Mouse (Mus musculus): Measurements from ENCODE around the gene Fibcd1. TPM values are rescaled to one million over a fixed set of nuclear protein-coding genes. Genes with fewer than 3 reads are reported as not detected.

Gene Fibcd1
- polyA plus RNA-seq, 1 experiment from 2014 or later, result 0.55 TPM

- Histone ChIP-seq H3K4me1 (peaks cover 37% of the 10 kb centered on the region), H3K36me3 (no peaks in the 10 kb centered on the region), H3K4me3 (no peak overlapping the region), H3K4me2 (no peak overlapping the region), H3K9ac (no peak overlapping the region), H3K27ac (no peak overlapping the region), H3K27me3 (peaks cover 14% of the 10 kb centered on the region; the same call in 1 of the 2 replicates), H3K9me3 (no peaks in the 10 kb centered on the region)
- no peak for ATAC-seq (ENCODE audit: insufficient number of reproducible peaks, insufficient read depth, low FRiP score, low TSS enrichment, low read depth)
- whole genome bisulfite sequencing, result 64% methylated on average over 6 of the region's 6 CpGs
Observed at GRCm38 (mm10) chr2:31857180-31857579, 11.4 kb upstream of the Fibcd1 start.

GRCm38 (mm10) chr2:31855991-31856390 lies 10.2 kb upstream of the Fibcd1 start:
- ATAC-seq (ENCODE audit: insufficient number of reproducible peaks, insufficient read depth, low FRiP score, low TSS enrichment, low read depth), result no peak
- H3K9me3 ChIP-seq, result no peaks in the 10 kb centered on the region
- no peak overlapping the region for H3K4me2 ChIP-seq
- peaks cover 37% of the 10 kb centered on the region for H3K4me1 ChIP-seq
- H3K27me3 ChIP-seq, result peaks cover 14% of the 10 kb centered on the region; the same call in 1 of the 2 replicates
- no peak overlapping the region for H3K27ac ChIP-seq
- no peak overlapping the region for H3K9ac ChIP-seq
- no peak overlapping the region for H3K4me3 ChIP-seq
- 63% methylated on average over 8 of the region's 8 CpGs for WGBS
- no peaks in the 10 kb centered on the region for H3K36me3 ChIP-seq

- Histone ChIP-seq H3K9ac (no peak overlapping the region), H3K9me3 (no peaks in the 10 kb centered on the region), H3K4me3 (no peak overlapping the region), H3K27ac (no peak overlapping the region), H3K4me1 (peaks cover 23% of the 10 kb centered on the region), H3K36me3 (no peaks in the 10 kb centered on the region), H3K27me3 (peaks cover 30% of the 10 kb centered on the region), H3K4me2 (no peak overlapping the region)
- ATAC-seq (ENCODE audit: insufficient number of reproducible peaks, insufficient read depth, low FRiP score, low TSS enrichment, low read depth), result no peak
- 25% methylated on average over 12 of the region's 12 CpGs for WGBS
Observed at GRCm38 (mm10) chr2:31850141-31850540, 4.3 kb upstream of the Fibcd1 start.

GRCm38 (mm10) chr2:31847908-31848307 lies 2.1 kb upstream of the Fibcd1 start:
- Histone ChIP-seq H3K4me2 (no peak overlapping the region), H3K27me3 (peaks cover 53% of the 10 kb centered on the region), H3K9me3 (no peaks in the 10 kb centered on the region), H3K4me1 (peaks cover 25% of the 10 kb centered on the region), H3K9ac (no peak overlapping the region), H3K4me3 (no peak overlapping the region), H3K36me3 (no peaks in the 10 kb centered on the region), H3K27ac (no peak overlapping the region)
- WGBS, result 24% methylated on average over 6 of the region's 6 CpGs
- ATAC-seq (ENCODE audit: insufficient number of reproducible peaks, insufficient read depth, low FRiP score, low TSS enrichment, low read depth), result no peak

- peak overlapping the region; percentile 72 for H3K9ac ChIP-seq
- peak overlapping the region; percentile 98 for H3K4me2 ChIP-seq
- ATAC-seq (ENCODE audit: insufficient number of reproducible peaks, insufficient read depth, low FRiP score, low TSS enrichment, low read depth), result no peak
- WGBS, result 2% methylated on average over 35 of the region's 35 CpGs
- H3K4me3 ChIP-seq, result peak overlapping the region; percentile 59
- H3K4me1 ChIP-seq, result peaks cover 25% of the 10 kb centered on the region
- no peaks in the 10 kb centered on the region for H3K36me3 ChIP-seq
- H3K27ac ChIP-seq, result no peak overlapping the region
- H3K9me3 ChIP-seq, result no peaks in the 10 kb centered on the region
- peaks cover 59% of the 10 kb centered on the region for H3K27me3 ChIP-seq
Observed at GRCm38 (mm10) chr2:31846692-31847660, 1.2 kb upstream of the Fibcd1 start.

GRCm38 (mm10) chr2:31845512-31845895 lies 301 bp downstream of the Fibcd1 start:
- Histone ChIP-seq H3K9ac (peak overlapping the region; percentile 72), H3K9me3 (no peaks in the 10 kb centered on the region), H3K4me1 (peaks cover 25% of the 10 kb centered on the region), H3K36me3 (no peaks in the 10 kb centered on the region), H3K27me3 (peaks cover 70% of the 10 kb centered on the region), H3K4me2 (peak overlapping the region; percentile 98), H3K27ac (no peak overlapping the region), H3K4me3 (peak overlapping the region; percentile 59)
- 2% methylated on average over 25 of the region's 26 CpGs for WGBS
- ATAC-seq (ENCODE audit: insufficient number of reproducible peaks, insufficient read depth, low FRiP score, low TSS enrichment, low read depth), result no peak

GRCm38 (mm10) chr2:31844729-31845136 lies 1.1 kb downstream of the Fibcd1 start:
- ATAC-seq (ENCODE audit: insufficient number of reproducible peaks, insufficient read depth, low FRiP score, low TSS enrichment, low read depth), result no peak
- H3K9ac ChIP-seq, result no peak overlapping the region
- no peaks in the 10 kb centered on the region for H3K9me3 ChIP-seq
- no peak overlapping the region for H3K27ac ChIP-seq
- WGBS, result 5% methylated on average over 10 of the region's 10 CpGs
- H3K4me1 ChIP-seq, result peaks cover 25% of the 10 kb centered on the region
- no peaks in the 10 kb centered on the region for H3K36me3 ChIP-seq
- H3K4me2 ChIP-seq, result peak overlapping the region; percentile 98
- peaks cover 77% of the 10 kb centered on the region for H3K27me3 ChIP-seq
- peak overlapping the region; percentile 59; the same call in 1 of the 2 replicates for H3K4me3 ChIP-seq

GRCm38 (mm10) chr2:31838868-31839267 lies 6.9 kb downstream of the Fibcd1 start:
- peaks cover 7% of the 10 kb centered on the region; the same call in 1 of the 2 replicates for H3K4me1 ChIP-seq
- H3K9me3 ChIP-seq, result no peaks in the 10 kb centered on the region
- H3K4me2 ChIP-seq, result no peak overlapping the region
- no peak for ATAC-seq (ENCODE audit: insufficient number of reproducible peaks, insufficient read depth, low FRiP score, low TSS enrichment, low read depth)
- H3K36me3 ChIP-seq, result no peaks in the 10 kb centered on the region
- peaks cover 49% of the 10 kb centered on the region for H3K27me3 ChIP-seq
- WGBS, result 41% methylated on average over 1 of the region's 1 CpGs
- H3K9ac ChIP-seq, result no peak overlapping the region
- no peak overlapping the region for H3K4me3 ChIP-seq
- no peak overlapping the region for H3K27ac ChIP-seq

GRCm38 (mm10) chr2:31836985-31837384 lies 8.8 kb downstream of the Fibcd1 start:
- no peak overlapping the region for H3K4me3 ChIP-seq
- WGBS, result 23% methylated on average over 6 of the region's 6 CpGs
- H3K4me2 ChIP-seq, result no peak overlapping the region
- H3K9me3 ChIP-seq, result no peaks in the 10 kb centered on the region
- peaks cover 12% of the 10 kb centered on the region; the same call in 1 of the 2 replicates for H3K4me1 ChIP-seq
- no peaks in the 10 kb centered on the region for H3K36me3 ChIP-seq
- no peak for ATAC-seq (ENCODE audit: insufficient number of reproducible peaks, insufficient read depth, low FRiP score, low TSS enrichment, low read depth)
- H3K27ac ChIP-seq, result no peak overlapping the region
- H3K9ac ChIP-seq, result no peak overlapping the region
- peaks cover 33% of the 10 kb centered on the region for H3K27me3 ChIP-seq

- no peaks in the 10 kb centered on the region for H3K36me3 ChIP-seq
- no peak overlapping the region for H3K4me2 ChIP-seq
- H3K9ac ChIP-seq, result no peak overlapping the region
- H3K9me3 ChIP-seq, result no peaks in the 10 kb centered on the region
- 52% methylated on average over 10 of the region's 10 CpGs for WGBS
- peaks cover 27% of the 10 kb centered on the region for H3K27me3 ChIP-seq
- H3K4me1 ChIP-seq, result peaks cover 12% of the 10 kb centered on the region; the same call in 1 of the 2 replicates
- no peak for ATAC-seq (ENCODE audit: insufficient number of reproducible peaks, insufficient read depth, low FRiP score, low TSS enrichment, low read depth)
- H3K27ac ChIP-seq, result no peak overlapping the region
- no peak overlapping the region for H3K4me3 ChIP-seq
Observed at GRCm38 (mm10) chr2:31836091-31836490, 9.7 kb downstream of the Fibcd1 start.

GRCm38 (mm10) chr2:31828311-31828825 lies 17.4 kb downstream of the Fibcd1 start:
- Histone ChIP-seq H3K36me3 (no peaks in the 10 kb centered on the region), H3K4me3 (no peak overlapping the region), H3K9ac (no peak overlapping the region), H3K27me3 (peaks cover 11% of the 10 kb centered on the region), H3K4me1 (peaks cover 26% of the 10 kb centered on the region), H3K4me2 (peak overlapping the region; percentile 35; the same call in 1 of the 2 replicates), H3K27ac (no peak overlapping the region; the same call in 1 of the 2 replicates), H3K9me3 (no peaks in the 10 kb centered on the region)
- ATAC-seq (ENCODE audit: insufficient number of reproducible peaks, insufficient read depth, low FRiP score, low TSS enrichment, low read depth), result no peak
- WGBS, result 8% methylated on average over 4 of the region's 4 CpGs

Data from embryonic facial prominence, embryonic 13.5 days (tissue).